Mouse (Mus musculus): Measurements from ENCODE around the gene Spdef.

Spdef gene

GRCm38 (mm10) chr17:27725011-27725410 lies 3.7 kb downstream of the Spdef start:
- DNase-seq (ENCODE audit: low read depth, low spot score) = no peak

GRCm38 (mm10) chr17:27724327-27724726 lies 4.4 kb downstream of the Spdef start:
- DNase-seq (ENCODE audit: low read depth, low spot score) = no peak

GRCm38 (mm10) chr17:27721125-27721664 lies 7.6 kb downstream of the Spdef start:
- DNase-seq (ENCODE audit: low read depth, low spot score) = no peak

- DNase-seq (ENCODE audit: low read depth, low spot score) = no peak
Measured at GRCm38 (mm10) chr17:27720326-27720725, 8.4 kb downstream of the Spdef start.

GRCm38 (mm10) chr17:27719663-27720062 lies 9.1 kb downstream of the Spdef start:
- DNase-seq (ENCODE audit: low read depth, low spot score) = no peak

- DNase-seq (ENCODE audit: low read depth, low spot score) = no peak
Measured at GRCm38 (mm10) chr17:27718250-27718649, 10.5 kb downstream of the Spdef start.

GRCm38 (mm10) chr17:27716804-27717203 lies 12.0 kb downstream of the Spdef start:
- DNase-seq (ENCODE audit: low read depth, low spot score) = no peak

- DNase-seq (ENCODE audit: low read depth, low spot score) = no peak
Measured at GRCm38 (mm10) chr17:27712832-27713231, 15.9 kb downstream of the Spdef start.

- DNase-seq (ENCODE audit: low read depth, low spot score) = no peak
Measured at GRCm38 (mm10) chr17:27709650-27710049, 19.1 kb downstream of the Spdef start.

GRCm38 (mm10) chr17:27707954-27708661 lies 20.6 kb downstream of the Spdef start:
- DNase-seq (ENCODE audit: low read depth, low spot score) = no peak

- no peak for DNase-seq (ENCODE audit: low read depth, low spot score)
Measured at GRCm38 (mm10) chr17:27705661-27706060, 23.1 kb downstream of the Spdef start.

GRCm38 (mm10) chr17:27703961-27704621 lies 24.7 kb downstream of the Spdef start:
- no peak for DNase-seq (ENCODE audit: low read depth, low spot score)

- no peak for DNase-seq (ENCODE audit: low read depth, low spot score)
Measured at GRCm38 (mm10) chr17:27702518-27702917, 26.2 kb downstream of the Spdef start.

- no peak for DNase-seq (ENCODE audit: low read depth, low spot score)
Measured at GRCm38 (mm10) chr17:27701856-27702255, 26.9 kb downstream of the Spdef start.

- DNase-seq (ENCODE audit: low read depth, low spot score) = no peak
Measured at GRCm38 (mm10) chr17:27700812-27701211, 27.9 kb downstream of the Spdef start.

GRCm38 (mm10) chr17:27699641-27700244 lies 29.0 kb downstream of the Spdef start:
- DNase-seq (ENCODE audit: low read depth, low spot score) = no peak

GRCm38 (mm10) chr17:27690993-27691693 lies 37.6 kb downstream of the Spdef start:
- no peak for DNase-seq (ENCODE audit: low read depth, low spot score)

GRCm38 (mm10) chr17:27686395-27686794 lies 42.4 kb downstream of the Spdef start:
- no peak for DNase-seq (ENCODE audit: low read depth, low spot score)

GRCm38 (mm10) chr17:27685550-27685913 lies 43.2 kb downstream of the Spdef start:
- no peak for DNase-seq (ENCODE audit: low read depth, low spot score)

GRCm38 (mm10) chr17:27684886-27685549 lies 43.7 kb downstream of the Spdef start:
- DNase-seq (ENCODE audit: low read depth, low spot score) = no peak
